Mouse (Mus musculus) intestine, embryonic 16.5 days (tissue): Measurements from ENCODE around the gene Plac1. TPM values are rescaled to one million over a fixed set of nuclear protein-coding genes. Genes with fewer than 3 reads are reported as not detected.

Experiments
- ATAC-seq: fragments of 200-750 bp; cut with Nextera tagmentation; 2 replicates; pipeline ENCODE4 v1.8.0; 2017; ENCODE audit warnings: moderate TSS enrichment, moderate library complexity
- H3K27ac ChIP-seq: fragments of 300-500 bp; sonication (generic); 2 replicates; pipeline ENCODE4 v1.5.1; 2014; ENCODE audit warnings: mild to moderate bottlenecking, low read length
- H3K27me3 ChIP-seq: fragments of 300-500 bp; sonication (generic); replicated peaks from 2 replicates; pipeline ENCODE4 v1.6.1; 2014; ENCODE audit warnings: low read length, control low read depth, mixed read lengths; ENCODE audit not compliant: control insufficient read depth, insufficient read depth
- H3K36me3 ChIP-seq: fragments of 300-500 bp; sonication (generic); 2 replicates; pipeline ENCODE4 v1.6.1; 2014; ENCODE audit warnings: low read length, control low read depth; ENCODE audit not compliant: control insufficient read depth, insufficient read depth
- H3K4me1 ChIP-seq: fragments of 300-500 bp; sonication (generic); 2 replicates; pipeline ENCODE4 v1.6.1; 2014; ENCODE audit warnings: low read length, control low read depth, mixed read lengths; ENCODE audit not compliant: control insufficient read depth, insufficient read depth
- H3K4me2 ChIP-seq: fragments of 300-500 bp; sonication (generic); 2 replicates; pipeline ENCODE4 v1.6.1; 2014; ENCODE audit warnings: low read depth, low read length, control low read depth
- H3K4me3 ChIP-seq: fragments of 300-500 bp; sonication (generic); 2 replicates; pipeline ENCODE4 v1.5.1; 2014; ENCODE audit warnings: mild to moderate bottlenecking, low read length
- H3K9ac ChIP-seq: fragments of 300-500 bp; sonication (generic); 2 replicates; pipeline ENCODE4 v1.6.1; 2014; ENCODE audit warnings: low read depth, low read length
- H3K9me3 ChIP-seq: fragments of 300-500 bp; sonication (generic); 2 replicates; pipeline ENCODE4 v1.6.1; 2016; ENCODE audit warnings: low read length, control low read depth; ENCODE audit not compliant: control insufficient read depth
- WGBS: fragments of 180-500 bp; shearing (Covaris S2); extraction: QIAGEN DNeasy Blood & Tissue Kit; methylation state at CpG from one replicate; pipeline ENCODE4 v1.1.7; 2014; 5-methylcytosine and 5-hydroxymethylcytosine counted together
- polyA plus RNA-seq: library from polyadenylated mRNA; unstranded; fragments of >200 nt; fragmentation: Nextera tagmentation; extraction: Ambion mirVana; gene quantifications from 2 replicates; pipeline ENCODE4 v1.2.1, GENCODE M21; 2015

The Plac1 gene
- polyA plus RNA-seq, 1 experiment from 2014 or later = 3.9 TPM

DNA sequence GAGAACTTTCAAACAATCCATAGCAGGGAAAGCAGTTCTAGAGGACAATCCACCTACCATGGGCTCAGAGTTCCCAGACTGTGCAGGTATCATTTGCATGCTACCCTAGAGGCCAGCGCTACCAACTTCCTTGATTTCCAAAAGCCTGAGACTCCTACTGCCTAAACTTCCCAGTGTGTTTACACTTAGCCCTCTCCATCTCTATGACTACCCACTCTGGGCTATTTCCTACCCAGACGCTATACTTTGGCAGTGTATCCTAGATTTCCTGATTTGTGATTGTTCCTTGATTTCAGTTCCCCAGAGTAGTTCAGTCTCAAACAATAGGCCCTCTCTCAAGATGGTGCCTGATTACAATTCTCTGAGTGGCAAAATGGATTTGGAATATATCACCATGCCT lies 132.8 kb downstream of the Plac1 start:
- no peak overlapping the region for H3K4me3 ChIP-seq
- ATAC-seq = no peak
- H3K9ac ChIP-seq = no peak overlapping the region
- no peaks in the 10 kb centered on the region for H3K27me3 ChIP-seq
- H3K4me2 ChIP-seq = no peak overlapping the region
- H3K4me1 ChIP-seq = no peaks in the 10 kb centered on the region
- H3K9me3 ChIP-seq = no peaks in the 10 kb centered on the region
- WGBS = 74% methylated on average over 2 of the region's 2 CpGs
- H3K36me3 ChIP-seq = no peaks in the 10 kb centered on the region
- no peak overlapping the region for H3K27ac ChIP-seq

- WGBS = 58% methylated on average over 2 of the region's 2 CpGs
- no peak overlapping the region for H3K9ac ChIP-seq
- no peak for ATAC-seq
- no peaks in the 10 kb centered on the region for H3K27me3 ChIP-seq
- no peaks in the 10 kb centered on the region for H3K4me1 ChIP-seq
- H3K36me3 ChIP-seq = no peaks in the 10 kb centered on the region
- no peaks in the 10 kb centered on the region for H3K9me3 ChIP-seq
- H3K4me2 ChIP-seq = no peak overlapping the region
- no peak overlapping the region for H3K4me3 ChIP-seq
- 0 out of 2 replicates have a peak overlapping the region, but pooled peaks have one; percentile 15 for H3K27ac ChIP-seq
These were observed 138.7 kb downstream of the Plac1 start for GRCm38 (mm10) chrX:53101165-53101564.

GRCm38 (mm10) chrX:53099951-53100350 lies 140.0 kb downstream of the Plac1 start:
- no peak overlapping the region for H3K9ac ChIP-seq
- H3K9me3 ChIP-seq = no peaks in the 10 kb centered on the region
- H3K36me3 ChIP-seq = no peaks in the 10 kb centered on the region
- 40% methylated on average over 7 of the region's 7 CpGs for WGBS
- no peaks in the 10 kb centered on the region for H3K4me1 ChIP-seq
- H3K4me2 ChIP-seq = no peak overlapping the region
- peak; percentile 38; the same call in 1 of the 2 replicates for ATAC-seq
- H3K4me3 ChIP-seq = no peak overlapping the region
- no peak overlapping the region for H3K27ac ChIP-seq
- H3K27me3 ChIP-seq = no peaks in the 10 kb centered on the region

DNA sequence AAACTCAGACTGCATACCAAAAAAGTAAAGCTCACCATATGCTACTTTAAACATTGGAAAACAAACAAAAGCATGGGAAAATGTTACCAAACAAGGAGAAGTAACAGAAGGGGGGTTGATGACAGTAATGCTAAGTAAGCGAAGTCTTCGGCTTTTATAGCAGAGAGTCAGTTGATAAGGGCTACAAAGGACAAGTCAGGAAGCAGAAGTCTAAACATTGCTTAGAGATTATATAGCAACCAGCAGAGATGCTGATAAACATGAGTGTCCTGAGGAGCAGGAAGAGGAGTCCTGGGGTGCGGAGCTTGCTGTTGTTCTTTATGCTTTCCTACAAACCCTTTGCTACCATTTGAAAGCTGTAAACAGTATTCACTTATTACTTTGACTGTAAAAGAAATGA lies 140.6 kb downstream of the Plac1 start:
- H3K9ac ChIP-seq = no peak overlapping the region
- H3K27ac ChIP-seq = no peak overlapping the region
- WGBS = 57% methylated on average over 3 of the region's 3 CpGs
- H3K4me1 ChIP-seq = no peaks in the 10 kb centered on the region
- no peaks in the 10 kb centered on the region for H3K27me3 ChIP-seq
- H3K9me3 ChIP-seq = no peaks in the 10 kb centered on the region
- no peak overlapping the region for H3K4me2 ChIP-seq
- H3K4me3 ChIP-seq = no peak overlapping the region
- H3K36me3 ChIP-seq = no peaks in the 10 kb centered on the region
- ATAC-seq = no peak

- no peak overlapping the region for H3K4me2 ChIP-seq
- H3K4me1 ChIP-seq = no peaks in the 10 kb centered on the region
- ATAC-seq = no peak
- H3K9ac ChIP-seq = no peak overlapping the region
- H3K27me3 ChIP-seq = no peaks in the 10 kb centered on the region
- no peaks in the 10 kb centered on the region for H3K36me3 ChIP-seq
- H3K9me3 ChIP-seq = no peaks in the 10 kb centered on the region
- no peak overlapping the region for H3K4me3 ChIP-seq
- no peak overlapping the region for H3K27ac ChIP-seq
- 69% methylated on average over 4 of the region's 4 CpGs for WGBS
These were observed 141.6 kb downstream of the Plac1 start for GRCm38 (mm10) chrX:53098293-53098692.

DNA sequence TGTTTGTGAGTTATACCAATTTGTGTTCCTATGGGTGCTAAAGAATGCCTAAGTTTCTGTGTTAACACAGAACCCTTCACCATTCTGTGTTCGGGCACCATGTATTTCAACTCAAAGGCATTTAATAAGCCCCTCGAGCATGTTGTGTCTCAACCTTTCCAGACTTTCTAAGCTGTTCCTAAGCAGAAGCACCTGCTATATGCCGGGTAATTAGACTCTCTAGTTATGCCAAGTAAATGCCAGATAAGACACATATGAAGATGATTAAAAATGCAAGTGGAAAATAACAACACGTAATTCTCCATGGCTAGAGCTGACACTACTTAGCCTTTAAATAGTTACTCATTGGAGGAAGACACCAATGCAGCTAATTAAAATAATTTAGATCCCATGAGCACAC lies 142.1 kb downstream of the Plac1 start:
- Histone ChIP-seq H3K9me3 (no peaks in the 10 kb centered on the region), H3K4me2 (no peak overlapping the region), H3K4me1 (no peaks in the 10 kb centered on the region), H3K4me3 (no peak overlapping the region), H3K36me3 (no peaks in the 10 kb centered on the region), H3K27me3 (no peaks in the 10 kb centered on the region), H3K9ac (no peak overlapping the region), H3K27ac (no peak overlapping the region)
- ATAC-seq = no peak
- 67% methylated on average over 4 of the region's 4 CpGs for WGBS

- Histone ChIP-seq H3K4me1 (no peaks in the 10 kb centered on the region), H3K27me3 (no peaks in the 10 kb centered on the region), H3K9ac (no peak overlapping the region), H3K36me3 (no peaks in the 10 kb centered on the region), H3K4me3 (no peak overlapping the region), H3K4me2 (no peak overlapping the region), H3K27ac (no peak overlapping the region), H3K9me3 (no peaks in the 10 kb centered on the region)
- ATAC-seq = no peak
- WGBS = 40% methylated on average over 2 of the region's 2 CpGs
These were observed 146.5 kb downstream of the Plac1 start for GRCm38 (mm10) chrX:53093381-53093780.

- Histone ChIP-seq H3K36me3 (no peaks in the 10 kb centered on the region), H3K27me3 (no peaks in the 10 kb centered on the region), H3K9ac (no peak overlapping the region), H3K27ac (no peak overlapping the region), H3K4me1 (no peaks in the 10 kb centered on the region), H3K4me2 (no peak overlapping the region), H3K9me3 (no peaks in the 10 kb centered on the region), H3K4me3 (no peak overlapping the region)
- no peak for ATAC-seq
- WGBS = 60% methylated on average over 5 of the region's 5 CpGs
These were observed 151.1 kb downstream of the Plac1 start for GRCm38 (mm10) chrX:53088663-53089292.

GRCm38 (mm10) chrX:53087202-53087601 lies 152.7 kb downstream of the Plac1 start:
- no peak overlapping the region for H3K4me3 ChIP-seq
- no peaks in the 10 kb centered on the region for H3K9me3 ChIP-seq
- H3K27ac ChIP-seq = no peak overlapping the region
- WGBS = 67% methylated on average over 1 of the region's 1 CpGs
- H3K9ac ChIP-seq = no peak overlapping the region
- ATAC-seq = no peak
- no peaks in the 10 kb centered on the region for H3K36me3 ChIP-seq
- H3K27me3 ChIP-seq = no peaks in the 10 kb centered on the region
- no peak overlapping the region for H3K4me2 ChIP-seq
- no peaks in the 10 kb centered on the region for H3K4me1 ChIP-seq

DNA sequence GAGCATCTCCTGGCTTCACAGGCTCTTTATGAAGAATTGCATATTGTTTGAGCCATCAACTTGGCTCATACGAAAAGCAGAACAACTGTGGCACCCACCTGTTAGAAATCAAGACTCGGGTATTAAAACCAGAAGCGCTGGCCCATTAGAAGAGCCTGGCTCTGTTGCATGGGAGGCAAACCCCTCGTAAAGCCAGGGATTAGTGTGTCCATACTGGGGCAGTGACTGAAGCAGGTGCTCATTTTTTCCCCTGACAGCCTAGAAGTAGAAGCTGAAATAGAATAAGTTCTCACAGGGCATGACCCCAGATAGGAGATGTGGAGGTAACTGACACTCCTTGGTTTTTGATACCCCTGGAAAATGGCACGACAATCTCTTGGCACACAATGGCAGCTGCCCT lies 154.4 kb downstream of the Plac1 start:
- WGBS = 84% methylated on average over 5 of the region's 5 CpGs
- Histone ChIP-seq H3K36me3 (no peaks in the 10 kb centered on the region), H3K4me3 (no peak overlapping the region), H3K4me1 (no peaks in the 10 kb centered on the region), H3K4me2 (no peak overlapping the region), H3K9ac (no peak overlapping the region), H3K9me3 (no peaks in the 10 kb centered on the region), H3K27me3 (no peaks in the 10 kb centered on the region), H3K27ac (no peak overlapping the region)
- no peak for ATAC-seq
